Mouse (Mus musculus): ENCODE measurements around the gene Pde7b. TPM values are rescaled to one million over a fixed set of nuclear protein-coding genes. Genes with fewer than 3 reads are reported as not detected.

Gene Pde7b
- polyA plus RNA-seq, 2 experiments = 0.22 to 0.39 TPM

DNA sequence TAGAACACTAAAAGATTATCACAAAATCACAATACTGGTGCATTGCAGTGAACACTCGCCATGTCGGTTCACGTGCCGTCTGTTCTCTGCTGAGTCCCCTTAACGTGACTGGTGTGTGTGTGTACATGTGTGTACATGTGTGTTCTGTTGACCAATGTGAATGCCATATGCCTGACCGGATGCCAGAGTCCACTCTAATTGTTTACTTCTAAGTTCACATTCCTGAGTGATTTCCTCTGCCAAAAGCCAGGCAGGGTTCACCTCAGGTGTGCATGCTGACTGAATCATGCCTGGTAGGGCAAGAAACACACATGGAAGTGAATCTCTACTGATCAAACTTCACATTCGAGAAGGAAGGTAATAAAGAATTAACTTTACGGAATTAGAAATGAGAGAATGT, 24.1 kb upstream of the Pde7b start:
- H3K9me3 ChIP-seq (ENCODE audit: control insufficient read depth, low read length) = no peaks in the 10 kb centered on the region
- H3K27me3 ChIP-seq (ENCODE audit: control insufficient read depth, insufficient read depth, low read length) = no peaks in the 10 kb centered on the region
- DNase-seq (ENCODE audit: low read depth in 3 of 3, low spot score in 3 of 3) = no peak
- WGBS (ENCODE audit: insufficient replicate concordance) = 75% methylated on average over 8 of the region's 8 CpGs
- TF ChIP-seq CTCF (IDR thresholded peaks at IDR 0.05; ENCODE audit: low read depth) (no peak), EP300 (IDR thresholded peaks at IDR 0.05; ENCODE audit: low read depth) (no peak)
- no peak overlapping the region for H3K9ac ChIP-seq (replicated peaks)
- peaks cover 2 to 6% of the 10 kb centered on the region in 2 experiments; a peak in 2 of 4 replicates for H3K4me1 ChIP-seq (replicated peaks; ENCODE audit: control insufficient read depth in 2 of 2, insufficient read depth in 2 of 2, low read length in 1 of 2)
- no peak overlapping the region for H3K4me3 ChIP-seq (ENCODE audit: insufficient read depth in 1 of 2, low read depth in 2 of 2, low read length in 2 of 2)
- H3K36me3 ChIP-seq (replicated peaks; ENCODE audit: control insufficient read depth, insufficient read depth, low read depth) = no peaks in the 10 kb centered on the region
- no peak for ATAC-seq (ENCODE audit: insufficient read depth)
- no peak overlapping the region for H3K4me2 ChIP-seq (ENCODE audit: low read depth)
- H3K27ac ChIP-seq = no peak overlapping the region

DNA sequence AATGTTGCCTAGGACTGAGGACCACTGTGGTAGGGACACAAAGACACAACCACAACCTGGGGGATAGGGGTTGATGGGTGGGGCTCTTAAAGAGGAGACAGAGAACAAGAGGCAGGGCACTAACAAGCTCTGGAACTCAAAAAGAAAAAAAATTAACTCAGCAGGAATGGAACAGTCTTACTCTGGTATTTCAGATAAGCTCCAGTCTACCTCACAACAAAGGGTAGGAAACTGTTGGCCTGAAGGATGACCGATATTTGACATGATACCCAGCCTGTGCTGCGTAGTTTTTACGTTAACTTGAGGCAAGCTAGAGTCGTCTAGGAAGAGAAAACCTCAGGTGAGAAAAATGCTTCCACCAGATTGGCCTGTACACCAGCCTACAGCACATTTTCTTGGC, 22.4 kb upstream of the Pde7b start:
- ATAC-seq (ENCODE audit: insufficient read depth) (no peak; the same call in 1 of the 2 replicates), DNase-seq (ENCODE audit: low read depth in 3 of 3, low spot score in 3 of 3) (no peak)
- Histone ChIP-seq H3K9me3 (ENCODE audit: control insufficient read depth, low read length) (no peaks in the 10 kb centered on the region), H3K4me3 (ENCODE audit: insufficient read depth in 1 of 2, low read depth in 2 of 2, low read length in 2 of 2) (no peak overlapping the region), H3K36me3 (replicated peaks; ENCODE audit: control insufficient read depth, insufficient read depth, low read depth) (no peaks in the 10 kb centered on the region), H3K27me3 (ENCODE audit: control insufficient read depth, insufficient read depth, low read length) (no peaks in the 10 kb centered on the region), H3K27ac (no peak overlapping the region), H3K4me2 (ENCODE audit: low read depth) (no peak overlapping the region), H3K4me1 (replicated peaks; ENCODE audit: control insufficient read depth in 2 of 2, insufficient read depth in 2 of 2, low read length in 1 of 2) (peaks cover 2 to 6% of the 10 kb centered on the region in 2 experiments; a peak in 2 of 4 replicates), H3K9ac (replicated peaks) (no peak overlapping the region)
- TF ChIP-seq CTCF (IDR thresholded peaks at IDR 0.05; ENCODE audit: low read depth) = no peak
- TF ChIP-seq EP300 (IDR thresholded peaks at IDR 0.05; ENCODE audit: low read depth) = no peak
- 52% methylated on average over 4 of the region's 4 CpGs for WGBS (ENCODE audit: insufficient replicate concordance)

DNA sequence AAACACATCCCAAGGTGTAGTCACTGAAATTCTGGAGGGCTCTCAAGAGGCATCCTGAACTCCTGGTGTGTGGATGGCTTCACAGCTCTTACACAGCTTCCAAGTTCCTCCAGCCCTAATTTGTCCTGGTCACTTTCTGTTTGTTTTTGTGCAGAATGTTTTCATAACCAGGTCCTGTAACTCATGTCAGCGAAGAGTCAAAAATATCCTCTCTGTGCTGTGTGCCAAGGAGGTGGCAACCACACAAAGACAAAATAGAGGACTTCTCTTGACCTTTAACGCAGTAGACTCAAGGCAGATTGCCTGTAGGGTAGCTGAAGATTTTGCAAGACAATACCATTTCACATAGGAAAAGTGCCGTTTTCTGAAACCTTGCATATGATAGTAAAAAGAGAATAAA, 14.9 kb upstream of the Pde7b start:
- H3K36me3 ChIP-seq (replicated peaks; ENCODE audit: control insufficient read depth, insufficient read depth, low read depth) = no peaks in the 10 kb centered on the region
- H3K9me3 ChIP-seq (ENCODE audit: control insufficient read depth, low read length) = no peaks in the 10 kb centered on the region
- H3K4me2 ChIP-seq (ENCODE audit: low read depth) = no peak overlapping the region
- TF ChIP-seq EP300 (IDR thresholded peaks at IDR 0.05; ENCODE audit: low read depth) = no peak
- no peak for TF ChIP-seq CTCF (IDR thresholded peaks at IDR 0.05; ENCODE audit: low read depth)
- H3K4me3 ChIP-seq (ENCODE audit: insufficient read depth in 1 of 2, low read depth in 2 of 2, low read length in 2 of 2) = no peak overlapping the region
- no peak for ATAC-seq (ENCODE audit: insufficient read depth)
- DNase-seq (ENCODE audit: low read depth in 3 of 3, low spot score in 3 of 3) = no peak
- no peak overlapping the region for H3K9ac ChIP-seq (replicated peaks)
- no peaks in the 10 kb centered on the region for H3K27me3 ChIP-seq (ENCODE audit: control insufficient read depth, insufficient read depth, low read length)
- peaks cover 18 to 21% of the 10 kb centered on the region in 2 experiments for H3K4me1 ChIP-seq (replicated peaks; ENCODE audit: control insufficient read depth in 2 of 2, insufficient read depth in 2 of 2, low read length in 1 of 2)
- no peak overlapping the region for H3K27ac ChIP-seq
- WGBS (ENCODE audit: insufficient replicate concordance) = 76% methylated on average over 3 of the region's 3 CpGs

DNA sequence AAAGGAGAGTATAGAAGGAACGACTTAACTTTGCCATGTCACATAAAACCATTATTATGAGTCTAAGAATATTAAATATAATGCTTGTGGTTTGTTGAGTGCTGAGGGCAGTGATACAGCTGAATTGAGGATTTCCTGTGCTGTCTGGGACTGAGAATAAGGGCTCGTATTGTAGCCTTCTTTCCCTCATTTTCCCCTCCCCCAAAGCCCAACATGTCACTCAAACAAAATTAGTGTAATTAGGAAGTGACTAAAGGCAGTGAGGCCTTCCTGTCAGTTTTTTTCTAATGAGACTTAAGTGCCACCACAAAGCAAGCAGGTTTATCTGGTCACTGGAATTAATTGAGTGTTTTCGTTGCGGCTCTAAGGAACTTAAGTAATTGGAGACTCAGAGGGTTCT, 12.3 kb upstream of the Pde7b start:
- H3K4me1 ChIP-seq (replicated peaks; ENCODE audit: control insufficient read depth in 2 of 2, insufficient read depth in 2 of 2, low read length in 1 of 2) = peaks cover 18 to 21% of the 10 kb centered on the region in 2 experiments
- no peak overlapping the region for H3K4me3 ChIP-seq (ENCODE audit: insufficient read depth in 1 of 2, low read depth in 2 of 2, low read length in 2 of 2)
- WGBS (ENCODE audit: insufficient replicate concordance) = 18% methylated on average over 4 of the region's 4 CpGs
- DNase-seq (ENCODE audit: low read depth in 3 of 3, low spot score in 3 of 3) (no peak), ATAC-seq (ENCODE audit: insufficient read depth) (no peak)
- no peak overlapping the region for H3K4me2 ChIP-seq (ENCODE audit: low read depth)
- no peaks in the 10 kb centered on the region for H3K27me3 ChIP-seq (ENCODE audit: control insufficient read depth, insufficient read depth, low read length)
- H3K27ac ChIP-seq = no peak overlapping the region
- no peak overlapping the region for H3K9ac ChIP-seq (replicated peaks)
- H3K9me3 ChIP-seq (ENCODE audit: control insufficient read depth, low read length) = no peaks in the 10 kb centered on the region
- no peaks in the 10 kb centered on the region for H3K36me3 ChIP-seq (replicated peaks; ENCODE audit: control insufficient read depth, insufficient read depth, low read depth)
- TF ChIP-seq EP300 (IDR thresholded peaks at IDR 0.05; ENCODE audit: low read depth) (no peak), CTCF (IDR thresholded peaks at IDR 0.05; ENCODE audit: low read depth) (no peak)

DNA sequence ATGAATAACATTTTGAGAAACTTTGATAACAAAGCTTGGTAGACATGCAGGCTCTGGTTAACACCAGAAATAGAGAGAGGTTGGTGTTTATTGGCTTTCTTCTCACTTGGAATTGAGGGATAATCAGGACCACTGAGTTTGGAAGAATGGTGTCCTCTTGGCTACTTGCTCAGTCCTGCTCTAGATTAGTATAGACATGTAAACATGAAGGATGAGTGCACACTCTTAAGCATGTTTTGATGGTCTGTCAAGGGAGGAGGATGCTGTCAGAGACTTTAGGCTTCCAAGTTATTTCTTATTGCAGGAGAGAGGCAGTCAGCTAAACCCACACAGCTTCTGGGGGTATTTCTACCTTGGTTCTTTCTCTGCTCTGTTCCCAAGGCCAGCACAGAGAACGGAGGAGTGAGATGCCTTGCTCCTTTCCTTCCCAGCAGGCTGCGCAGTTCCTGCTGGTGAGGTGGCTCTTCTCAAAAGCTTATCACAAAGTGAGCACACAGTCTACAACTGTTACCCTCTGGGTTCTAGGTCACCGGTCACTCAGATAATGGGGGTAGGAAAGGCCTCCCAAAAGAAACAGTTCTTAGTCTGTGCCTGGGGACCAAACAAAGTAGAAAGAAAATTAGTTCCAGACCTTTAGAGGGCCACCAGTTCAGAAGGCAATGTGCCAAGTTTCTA, 11.0 kb upstream of the Pde7b start:
- Histone ChIP-seq H3K36me3 (replicated peaks; ENCODE audit: control insufficient read depth, insufficient read depth, low read depth) (no peaks in the 10 kb centered on the region), H3K9me3 (ENCODE audit: control insufficient read depth, low read length) (no peaks in the 10 kb centered on the region), H3K4me1 (replicated peaks; ENCODE audit: control insufficient read depth in 2 of 2, insufficient read depth in 2 of 2, low read length in 1 of 2) (peaks cover 18 to 21% of the 10 kb centered on the region in 2 experiments), H3K27me3 (ENCODE audit: control insufficient read depth, insufficient read depth, low read length) (no peaks in the 10 kb centered on the region), H3K4me2 (ENCODE audit: low read depth) (peak overlapping the region; percentile 25), H3K9ac (replicated peaks) (no peak overlapping the region; the same call in 1 of the 2 replicates), H3K4me3 (ENCODE audit: insufficient read depth in 1 of 2, low read depth in 2 of 2, low read length in 2 of 2) (no peak overlapping the region), H3K27ac (peak overlapping the region; percentile 41)
- DNase-seq (ENCODE audit: low read depth in 3 of 3, low spot score in 3 of 3) (peak; percentile 26 to 54 (median 26)), ATAC-seq (ENCODE audit: insufficient read depth) (peak; percentile 95)
- 16% methylated on average over 3 of the region's 3 CpGs for whole genome bisulfite sequencing (ENCODE audit: insufficient replicate concordance)
- TF ChIP-seq EP300 (IDR thresholded peaks at IDR 0.05; ENCODE audit: low read depth) (peak; percentile 81), CTCF (IDR thresholded peaks at IDR 0.05; ENCODE audit: low read depth) (peak; percentile 33)
